Mouse (Mus musculus): ENCODE measurements around the gene Ms4a3.
A peak's percentile ranks its signal among the peaks of the same experiment; 100 is the strongest.

Gene Ms4a3

GRCm38 (mm10) chr19:11640732-11641131, at the start of gene Ms4a3:
Gene Ms4a3 (minus strand): TSS chr19:11640851.
- DNase-seq = no peak

DNA sequence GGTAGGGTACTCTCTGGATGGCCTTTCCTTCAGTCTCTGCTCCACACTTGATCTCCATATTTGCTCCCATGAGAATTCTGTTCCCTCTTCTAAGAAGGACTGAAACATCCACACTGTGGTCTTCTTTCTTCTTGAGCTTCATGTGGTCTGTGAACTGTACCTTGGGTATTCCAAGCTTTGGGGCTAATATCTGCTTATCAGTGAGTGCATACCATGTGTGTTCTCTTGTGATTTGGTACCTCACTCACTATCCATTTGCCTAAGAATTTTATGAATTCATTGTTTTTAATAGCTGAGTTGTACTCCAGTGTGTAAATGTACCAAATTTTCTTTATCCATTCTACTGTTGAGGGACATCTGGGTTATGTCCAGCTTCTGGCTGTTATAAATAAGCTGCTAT, 20.9 kb upstream of the Ms4a3 start:
- no peak for DNase-seq

DNA sequence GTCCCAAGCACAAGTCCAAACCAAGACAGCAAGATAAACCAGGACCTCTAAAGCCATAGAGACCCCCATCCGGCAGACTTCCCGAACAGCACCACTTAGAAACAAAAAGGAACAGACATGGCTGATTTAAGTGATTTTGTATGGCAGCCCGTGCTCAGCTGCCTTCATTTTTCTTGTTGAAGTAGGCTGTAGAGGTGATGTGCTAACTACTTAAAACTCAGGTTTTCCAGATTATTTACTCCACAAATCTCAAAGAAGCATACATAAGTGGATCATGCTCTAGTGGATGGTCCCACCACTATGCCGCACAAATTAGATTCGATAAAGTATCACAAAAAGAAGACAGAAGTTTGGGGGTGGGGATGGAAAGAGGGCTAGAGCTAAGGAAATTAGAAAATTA, 19.8 kb upstream of the Ms4a3 start, which contains the start of gene Oosp2:
Oosp2 (minus strand) TSS at position 101 of the 400 bp plus-strand sequence.
- DNase-seq = no peak

DNA sequence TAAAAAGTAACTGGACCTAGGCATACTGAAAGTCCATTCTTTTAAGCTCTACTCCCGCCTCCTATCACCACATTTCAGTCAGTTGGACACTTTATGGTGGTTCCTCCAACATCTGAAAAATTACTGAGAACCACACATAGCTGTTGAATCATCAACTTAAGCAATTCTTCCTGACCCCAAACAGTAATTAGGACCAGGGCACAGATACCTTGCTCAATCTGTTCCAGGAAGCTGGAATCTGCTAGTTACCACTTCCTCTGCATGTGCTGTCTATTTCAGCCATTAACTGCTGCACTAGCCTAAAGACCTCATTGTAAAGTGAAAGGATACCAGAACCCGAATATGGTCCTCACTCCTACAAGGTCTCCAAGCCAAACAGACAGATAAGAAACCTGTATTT, 18.5 kb upstream of the Ms4a3 start:
- DNase-seq = no peak

DNA sequence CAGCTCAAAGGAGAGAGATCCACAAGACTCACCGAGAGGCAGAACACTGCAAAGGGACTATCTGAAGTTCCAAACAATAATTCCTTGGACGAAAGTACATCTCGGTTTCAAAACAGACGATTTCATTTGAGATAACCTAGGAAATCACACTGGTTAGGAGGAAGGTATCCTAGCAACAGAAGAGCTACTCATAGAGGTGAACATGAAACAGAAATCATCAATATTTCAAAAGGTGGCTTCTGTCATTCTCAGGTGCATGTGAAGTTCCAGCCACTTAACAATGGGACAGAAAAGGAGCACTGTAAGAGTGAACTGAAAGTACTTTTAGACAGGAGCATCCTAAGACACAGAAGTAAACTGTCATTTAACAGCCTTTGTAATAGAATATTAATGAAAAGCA, 8.9 kb upstream of the Ms4a3 start:
- DNase-seq = no peak

- no peak for DNase-seq
Observed at GRCm38 (mm10) chr19:11646166-11646565, 5.5 kb upstream of the Ms4a3 start.

DNA sequence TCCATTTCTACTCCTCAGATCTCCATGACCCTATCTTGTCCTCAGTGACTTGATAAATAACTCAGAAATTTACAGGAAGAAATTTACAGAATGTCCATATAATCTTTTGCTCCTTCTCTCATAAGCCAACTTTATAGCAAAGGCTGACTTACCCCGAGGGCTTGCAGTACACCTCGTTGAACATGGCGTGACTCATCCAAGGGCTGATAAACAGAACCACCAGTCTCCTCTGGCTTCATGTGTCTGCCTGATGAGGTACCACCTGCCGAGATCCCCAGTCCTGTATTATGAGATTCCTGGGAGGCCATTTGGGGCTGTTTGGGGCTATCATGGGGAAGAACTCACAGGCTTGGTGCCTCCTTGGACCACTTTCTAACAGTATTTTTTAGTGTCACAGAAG, 1.6 kb downstream of the Ms4a3 start:
- no peak for DNase-seq

DNA sequence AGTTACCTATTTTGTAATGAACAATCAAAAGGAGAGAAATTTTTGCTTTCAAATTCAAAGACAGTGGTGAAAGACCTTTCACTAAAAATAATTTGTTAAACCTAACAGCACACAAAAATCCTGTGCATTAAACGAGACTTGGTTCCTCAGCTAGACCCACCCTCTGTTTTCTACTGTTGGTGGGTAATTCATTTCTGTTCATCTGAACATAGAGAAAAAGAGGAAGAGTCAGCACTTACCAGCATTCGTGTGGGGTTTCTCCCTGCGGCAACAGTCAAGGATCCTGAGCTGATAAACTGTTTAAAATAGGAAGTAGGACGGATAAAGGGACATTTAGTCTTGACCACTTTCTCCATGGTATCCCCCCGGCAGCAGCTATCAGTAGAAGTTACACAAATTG, 5.1 kb downstream of the Ms4a3 start:
- DNase-seq = no peak

- DNase-seq = no peak
Observed at GRCm38 (mm10) chr19:11634330-11634729, 6.3 kb downstream of the Ms4a3 start.

DNA sequence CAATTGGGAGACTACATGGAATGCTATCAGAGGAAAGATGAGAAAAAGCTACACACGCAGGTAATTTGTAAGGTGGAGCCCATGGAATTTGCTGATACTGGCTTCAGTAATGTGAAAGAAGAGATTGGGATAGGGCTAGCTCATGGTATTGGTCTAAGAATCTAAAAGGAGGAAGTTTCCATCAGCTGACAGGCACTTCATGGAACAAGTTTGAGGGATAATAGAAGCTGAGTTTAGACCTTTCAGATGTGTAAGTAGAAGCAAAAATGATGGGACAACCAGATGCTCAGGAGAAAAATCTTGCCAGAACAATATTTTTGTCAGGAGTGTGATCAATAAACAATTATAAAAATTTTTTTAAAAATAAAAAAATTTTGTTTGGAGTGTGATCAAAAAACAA, 6.9 kb downstream of the Ms4a3 start:
- DNase-seq = no peak

DNA sequence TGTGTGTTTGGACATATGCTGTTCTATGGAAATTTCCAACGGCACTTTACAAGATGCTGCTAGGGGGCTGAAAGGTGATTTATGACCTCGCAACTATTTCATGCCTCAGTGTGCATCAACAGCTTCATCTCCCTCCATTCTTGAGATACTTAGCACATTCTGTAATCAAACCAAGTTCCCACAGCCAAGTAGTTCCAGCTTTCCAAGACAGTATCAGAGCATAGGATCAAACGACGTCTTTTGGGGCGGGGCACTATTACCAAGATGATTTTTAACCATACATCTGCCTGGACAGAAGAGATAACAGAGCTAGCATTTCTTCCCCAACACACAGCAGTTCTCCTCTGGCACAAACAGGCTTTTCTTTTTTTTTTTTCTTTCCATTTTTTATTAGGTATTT, 15.4 kb downstream of the Ms4a3 start:
- DNase-seq = no peak

GRCm38 (mm10) chr19:11624800-11625199, 15.9 kb downstream of the Ms4a3 start:
- no peak for DNase-seq

DNA sequence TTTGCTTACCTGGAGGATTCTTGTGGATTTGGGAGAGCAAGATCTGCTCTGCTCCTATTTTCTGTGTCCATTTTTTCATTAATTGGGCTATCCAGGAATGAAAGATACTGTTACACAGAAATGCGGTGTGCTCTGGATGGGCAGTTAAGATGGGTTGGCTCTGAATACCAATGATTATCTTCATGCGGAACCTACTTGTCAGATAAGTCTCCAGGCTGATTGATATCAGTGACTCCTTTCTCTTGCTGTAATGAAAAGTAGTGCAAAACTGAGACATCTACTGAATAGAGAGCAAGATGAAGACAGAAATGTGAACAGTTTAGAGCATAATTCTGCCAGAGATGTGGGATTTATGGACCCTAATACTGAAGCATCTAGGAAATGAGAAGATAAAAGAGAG, 17.1 kb downstream of the Ms4a3 start, which contains the start of gene Ms4a2:
Ms4a2 (minus strand) TSS at position 169 of the 400 bp plus-strand sequence.
- no peak for DNase-seq

DNA sequence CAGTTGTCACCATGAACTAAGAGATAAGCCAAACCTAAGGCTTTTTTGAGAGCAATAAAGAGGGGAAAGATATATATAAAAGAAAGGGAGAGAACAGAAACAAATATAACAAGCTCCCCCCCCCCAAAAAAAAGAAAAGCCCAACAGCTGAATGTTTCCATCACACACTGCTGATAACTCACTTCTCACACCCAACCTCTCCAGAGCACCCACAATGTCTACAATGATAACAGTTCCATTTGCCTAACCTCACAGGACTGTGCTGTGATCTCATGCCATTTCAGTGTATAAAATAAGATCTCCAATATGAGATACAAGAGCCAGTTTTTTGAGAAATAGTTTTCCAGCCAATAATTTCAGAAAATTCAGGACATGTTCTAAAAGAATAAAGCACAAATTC, 22.7 kb downstream of the Ms4a3 start:
- DNase-seq = no peak

- DNase-seq = no peak
Observed at GRCm38 (mm10) chr19:11614805-11615204, 25.8 kb downstream of the Ms4a3 start.

- no peak for DNase-seq
Observed at GRCm38 (mm10) chr19:11613776-11614443, 26.7 kb downstream of the Ms4a3 start.

DNA sequence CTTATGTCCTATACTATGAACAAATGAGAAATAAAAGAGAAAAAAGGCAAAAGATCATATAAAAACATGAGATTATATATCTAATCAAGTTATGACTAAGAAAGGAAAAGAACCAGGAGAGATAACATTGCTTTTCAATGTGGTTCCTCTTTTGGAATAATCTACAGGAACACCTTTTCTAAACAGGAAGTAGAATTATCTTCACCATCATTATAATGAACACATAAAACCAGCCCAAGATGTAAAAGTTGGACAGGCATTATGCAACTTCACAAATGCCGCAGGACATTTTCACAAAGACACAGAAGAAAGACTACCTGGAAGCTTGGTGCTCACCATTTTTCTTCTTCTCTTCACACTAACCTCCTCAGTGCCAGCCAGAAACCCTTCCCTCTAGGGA, 27.6 kb downstream of the Ms4a3 start:
- DNase-seq = no peak

GRCm38 (mm10) chr19:11612293-11612692, 28.4 kb downstream of the Ms4a3 start:
- no peak for DNase-seq

DNA sequence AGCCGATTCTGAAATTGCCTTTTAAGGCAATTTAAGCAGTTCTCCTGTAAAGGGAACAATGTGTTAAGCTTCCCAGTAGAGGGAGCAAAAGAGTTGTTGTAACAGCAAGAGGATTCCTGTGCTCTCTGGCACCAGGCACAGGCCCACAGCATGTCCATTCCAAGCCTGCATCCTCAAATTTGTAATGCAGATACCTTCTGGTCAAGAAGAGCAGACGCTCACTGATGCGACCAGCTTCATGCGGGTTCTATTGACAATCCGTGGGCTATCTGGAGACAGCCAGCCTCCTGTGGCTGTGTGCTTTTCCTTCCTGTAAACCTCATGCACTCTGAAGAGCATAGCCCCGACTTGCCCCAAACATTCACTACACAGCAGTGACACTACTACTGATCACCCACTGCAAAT, 29.1 kb downstream of the Ms4a3 start:
- peak; percentile 6 for DNase-seq

DNA sequence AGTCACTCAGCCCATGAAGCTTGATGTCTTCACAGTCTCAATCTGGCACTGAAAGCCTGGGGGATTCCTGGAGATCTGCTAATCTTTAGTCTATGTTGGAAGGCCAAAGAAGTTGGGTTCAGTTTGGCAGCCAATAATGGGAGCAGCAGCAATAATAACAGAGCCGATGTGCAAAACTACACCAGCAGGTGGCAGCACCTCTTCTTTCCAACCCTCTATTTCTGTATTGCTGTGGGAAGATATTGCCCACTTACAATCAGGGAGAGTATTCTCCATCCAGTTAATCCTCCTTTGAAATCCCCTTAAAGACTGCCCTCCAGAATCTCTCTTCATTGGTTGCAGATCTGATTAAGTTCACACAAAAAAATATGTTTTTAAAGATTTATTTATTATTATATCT, 32.5 kb downstream of the Ms4a3 start:
- DNase-seq = no peak

DNA sequence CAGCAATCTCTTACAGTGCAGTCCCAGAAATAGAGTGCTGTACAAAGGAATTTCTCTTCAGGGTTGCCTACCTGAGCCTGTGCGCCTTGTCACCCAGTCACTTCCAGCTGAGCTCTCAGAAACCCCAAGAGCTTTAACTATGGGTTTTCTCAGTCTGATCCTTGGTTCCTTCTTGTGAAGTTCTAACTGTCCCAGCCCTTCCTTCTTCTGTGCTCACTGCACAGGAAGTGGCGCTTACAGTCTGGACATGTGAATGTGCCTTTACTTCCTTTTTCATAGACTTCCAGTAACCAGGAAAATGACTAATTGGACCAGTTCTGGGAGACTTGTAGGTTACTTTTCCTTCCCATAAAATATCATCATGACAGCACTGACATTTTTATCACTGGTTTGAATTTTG, 36.0 kb downstream of the Ms4a3 start, which contains the start of gene Ms4a6d:
Ms4a6d (minus strand) TSS at position 247 of the 400 bp plus-strand sequence.
- no peak for DNase-seq

GRCm38 (mm10) chr19:11602026-11602425, 38.6 kb downstream of the Ms4a3 start:
- DNase-seq = no peak

DNA sequence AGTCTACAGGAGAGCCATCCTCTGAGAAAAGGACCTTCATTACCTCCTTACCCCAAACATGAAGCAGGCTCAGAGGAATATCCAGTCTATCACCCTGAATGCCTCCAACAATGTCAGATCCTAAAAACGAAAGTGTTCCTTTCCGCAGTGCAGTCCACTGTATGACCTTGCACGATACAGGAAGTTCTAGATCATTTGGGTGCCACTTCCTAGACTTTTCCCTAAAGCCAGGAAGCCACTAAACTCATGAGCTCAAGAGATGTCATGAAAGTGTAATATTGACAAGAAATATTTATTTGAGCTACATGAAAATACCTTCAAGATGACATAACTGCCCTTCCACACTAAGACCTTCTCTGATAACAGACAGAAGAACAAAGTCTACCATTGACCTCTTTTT, 39.3 kb downstream of the Ms4a3 start:
- DNase-seq = no peak

DNA sequence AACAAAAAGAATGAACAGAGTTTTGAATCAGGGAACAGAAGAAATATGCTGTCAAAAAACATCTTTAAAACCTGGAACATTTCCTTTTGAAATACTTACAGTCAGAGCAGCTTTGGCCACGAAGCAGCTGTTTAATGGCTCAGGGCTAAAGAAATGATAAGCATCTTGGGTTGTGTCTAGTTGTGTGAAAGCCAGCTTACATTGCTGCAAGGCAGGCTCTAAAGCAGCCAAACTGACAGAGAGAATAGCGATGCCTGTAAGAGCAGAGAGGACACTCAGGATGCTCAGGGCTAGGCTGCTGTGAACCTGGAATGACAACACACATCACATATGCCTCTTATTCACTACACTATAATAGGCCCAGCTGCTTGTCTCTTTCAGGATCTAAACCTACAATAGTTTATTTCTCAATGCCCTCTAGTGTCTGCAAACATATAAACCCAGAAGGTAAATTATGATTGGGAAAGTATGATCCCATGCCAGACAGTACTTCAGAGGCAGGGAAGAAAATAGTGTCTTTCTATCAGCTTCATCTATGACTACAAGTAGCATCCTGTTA, 50.7 kb downstream of the Ms4a3 start:
- DNase-seq = no peak

GRCm38 (mm10) chr19:11589205-11589604, 51.4 kb downstream of the Ms4a3 start:
- no peak for DNase-seq
